Mouse (Mus musculus): ENCODE data around the gene Igsf3.

GRCm38 (mm10) chr3:101401501-101401900 lies 24.6 kb downstream of the Igsf3 start:
- TF ChIP-seq CTCF (IDR thresholded peaks at IDR 0.05) = no peak
- TF ChIP-seq POLR2A (IDR thresholded peaks at IDR 0.05; ENCODE audit: insufficient read depth, low read depth, low read length) = no peak
- no peak for TF ChIP-seq EP300 (IDR thresholded peaks at IDR 0.05; ENCODE audit: insufficient read depth, low read depth, low read length)

All from heart, adult 2 months (tissue).